Mouse (Mus musculus) adipocyte (in vitro differentiated cells): ENCODE data around the gene Inhba.

Source experiments
- DNase-seq: peaks from one replicate; pipeline ENCODE4 v3.0.0-alpha.2; 2016; ENCODE audit warnings: low spot score

Inhba gene

GRCm38 (mm10) chr13:16011372-16012242, at the start of gene Inhba:
TSS of gene Inhba (plus strand) at chr13:16011851.
- peak; percentile 9 for DNase-seq

- no peak for DNase-seq
These were observed 35.1 kb upstream of the Inhba start for GRCm38 (mm10) chr13:15976584-15976983.

GRCm38 (mm10) chr13:15979551-15979950, 32.1 kb upstream of the Inhba start:
- DNase-seq: no peak

- DNase-seq: no peak
These were observed 29.6 kb upstream of the Inhba start for GRCm38 (mm10) chr13:15982041-15982440.

- DNase-seq: peak; percentile 42
These were observed 25.9 kb upstream of the Inhba start for GRCm38 (mm10) chr13:15985761-15986160.

- DNase-seq: no peak
These were observed 25.5 kb upstream of the Inhba start for GRCm38 (mm10) chr13:15986172-15986571.

GRCm38 (mm10) chr13:15995314-15995713, 16.3 kb upstream of the Inhba start:
- no peak for DNase-seq

- peak; percentile 51 for DNase-seq
These were observed 6.1 kb upstream of the Inhba start for GRCm38 (mm10) chr13:16005517-16005916.

GRCm38 (mm10) chr13:16007748-16008147, 3.9 kb upstream of the Inhba start:
- no peak for DNase-seq

- no peak for DNase-seq
These were observed 3.3 kb upstream of the Inhba start for GRCm38 (mm10) chr13:16008348-16008747.

- DNase-seq: no peak
These were observed 1.7 kb upstream of the Inhba start for GRCm38 (mm10) chr13:16009766-16010465.

GRCm38 (mm10) chr13:16010586-16010985, 1.1 kb upstream of the Inhba start:
- no peak for DNase-seq

- DNase-seq: peak; percentile 81
These were observed 714 bp downstream of the Inhba start for GRCm38 (mm10) chr13:16012243-16012887.

- DNase-seq: no peak
These were observed 2.5 kb downstream of the Inhba start for GRCm38 (mm10) chr13:16014166-16014565.

- no peak for DNase-seq
These were observed 4.9 kb downstream of the Inhba start for GRCm38 (mm10) chr13:16016506-16016905.

- no peak for DNase-seq
These were observed 5.7 kb downstream of the Inhba start for GRCm38 (mm10) chr13:16017338-16017737.

GRCm38 (mm10) chr13:16017777-16018176, 6.1 kb downstream of the Inhba start:
- no peak for DNase-seq

- DNase-seq: no peak
These were observed 7.3 kb downstream of the Inhba start for GRCm38 (mm10) chr13:16018807-16019510.

- peak; percentile 62 for DNase-seq
These were observed 9.0 kb downstream of the Inhba start for GRCm38 (mm10) chr13:16020659-16021058.

- no peak for DNase-seq
These were observed 9.5 kb downstream of the Inhba start for GRCm38 (mm10) chr13:16021181-16021580.

- DNase-seq: no peak
These were observed 10.2 kb downstream of the Inhba start for GRCm38 (mm10) chr13:16021849-16022248.

GRCm38 (mm10) chr13:16022536-16022935, 10.9 kb downstream of the Inhba start:
- no peak for DNase-seq
